Mouse (Mus musculus) heart, adult 2 months (tissue): ENCODE measurements around the gene Tex26.

Experiments used
- CTCF ChIP-seq: fragments of 200-600 bp; IDR thresholded peaks from 2 replicates; pipeline ENCODE4 v1.8.1; 2022; ENCODE audit warnings: antibody characterized with exemption, mild to moderate bottlenecking, moderate library complexity
- POLR2A ChIP-seq: fragments of 200-500 bp; IDR thresholded peaks from 2 replicates; pipeline ENCODE4 v1.6.1; 2011; ENCODE audit warnings: mild to moderate bottlenecking, low read depth, low read length, control low read depth; ENCODE audit not compliant: insufficient read depth

DNA sequence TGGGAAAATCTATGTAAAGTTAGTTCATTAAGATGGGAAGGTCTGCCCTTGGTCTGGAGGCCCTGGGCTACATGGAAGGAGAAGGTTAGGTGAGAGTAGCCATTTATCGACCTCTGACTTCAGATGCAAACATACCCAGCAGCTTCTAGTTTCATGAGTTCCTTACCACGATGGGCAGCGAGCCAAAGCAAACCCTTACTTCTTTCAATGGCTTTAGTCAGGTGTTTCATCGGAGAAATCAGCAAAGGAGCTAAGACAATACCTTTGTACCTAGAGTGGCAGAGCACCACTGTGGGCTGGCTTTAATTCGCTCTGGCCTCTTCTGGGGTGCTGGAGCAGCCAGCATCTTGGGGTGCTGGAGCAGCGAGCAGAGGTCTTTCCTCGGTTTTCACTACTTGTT is 5.8 kb upstream of the Tex26 start:
- TF ChIP-seq CTCF (no peak), POLR2A (no peak)
